Mouse (Mus musculus) heart, embryonic 15.5 days (tissue): ENCODE data around the gene Acadm. TPM values are rescaled to one million over a fixed set of nuclear protein-coding genes. Genes with fewer than 3 reads are reported as not detected.
A peak's percentile ranks its signal among the peaks of the same experiment; 100 is the strongest.

ENCODE experiments used
- ATAC-seq: fragments of 200-750 bp; cut with Nextera tagmentation; replicated peaks from 2 replicates; pipeline ENCODE4 v1.8.0; 2017; ENCODE audit warnings: low read depth, moderate TSS enrichment; ENCODE audit not compliant: insufficient number of reproducible peaks, insufficient read depth, low FRiP score
- H3K27ac ChIP-seq: fragments of 300-500 bp; sonication (generic); 2 replicates; pipeline ENCODE4 v1.5.1; 2015; ENCODE audit warnings: mild to moderate bottlenecking, inconsistent platforms
- H3K27me3 ChIP-seq: fragments of 300-500 bp; sonication (generic); 2 replicates; pipeline ENCODE4 v1.6.1; 2015; ENCODE audit warnings: inconsistent platforms
- H3K36me3 ChIP-seq: fragments of 300-500 bp; sonication (generic); 2 replicates; pipeline ENCODE4 v1.6.1; 2015; ENCODE audit warnings: mild to moderate bottlenecking, inconsistent platforms
- H3K4me1 ChIP-seq: fragments of 300-500 bp; sonication (generic); replicated peaks from 2 replicates; pipeline ENCODE4 v1.6.1; 2015; ENCODE audit warnings: inconsistent platforms
- H3K4me2 ChIP-seq: fragments of 300-500 bp; sonication (generic); 2 replicates; pipeline ENCODE4 v1.6.1; 2015; ENCODE audit warnings: inconsistent platforms, mild to moderate bottlenecking, moderate library complexity
- H3K4me3 ChIP-seq: fragments of 300-500 bp; sonication (generic); 2 replicates; pipeline ENCODE4 v1.5.1; 2015; ENCODE audit warnings: mild to moderate bottlenecking, inconsistent platforms
- H3K9ac ChIP-seq: fragments of 300-500 bp; sonication (generic); 2 replicates; pipeline ENCODE4 v1.6.1; 2015; ENCODE audit warnings: mild to moderate bottlenecking, inconsistent platforms
- H3K9me3 ChIP-seq: fragments of 300-500 bp; sonication (generic); replicated peaks from 2 replicates; pipeline ENCODE4 v1.6.1; 2016; ENCODE audit warnings: inconsistent platforms
- WGBS: fragments of 180-500 bp; shearing (Covaris S2); methylation state at CpG from one replicate; pipeline ENCODE4 v1.1.7; 2015; ENCODE audit warnings: mixed read lengths; 5-methylcytosine and 5-hydroxymethylcytosine counted together
- polyA plus RNA-seq: library from polyadenylated mRNA; unstranded; fragments of >200 nt; fragmentation: Nextera tagmentation; extraction: Ambion mirVana; gene quantifications from 2 replicates; pipeline ENCODE4 v1.2.1, GENCODE M21; 2015

Acadm gene
- polyA plus RNA-seq, 1 experiment from 2014 or later = 304 TPM

- Histone ChIP-seq H3K27ac (peak overlapping the region; percentile 92), H3K9me3 (no peaks in the 10 kb centered on the region), H3K9ac (peak overlapping the region; percentile 96), H3K4me1 (peaks cover 45% of the 10 kb centered on the region), H3K4me2 (peak overlapping the region; percentile 69), H3K36me3 (peaks cover 37% of the 10 kb centered on the region), H3K27me3 (no peaks in the 10 kb centered on the region), H3K4me3 (peak overlapping the region; percentile 89)
- 1% methylated on average over 12 of the region's 12 CpGs for WGBS
- no peak for ATAC-seq
These were observed 32.5 kb downstream of the Acadm start for GRCm38 (mm10) chr3:153911882-153912440.

- ATAC-seq = no peak
- Histone ChIP-seq H3K4me2 (peak overlapping the region; percentile 69), H3K27ac (peak overlapping the region; percentile 92), H3K4me1 (peaks cover 49% of the 10 kb centered on the region), H3K36me3 (peaks cover 41% of the 10 kb centered on the region), H3K27me3 (no peaks in the 10 kb centered on the region), H3K9ac (peak overlapping the region; percentile 96), H3K4me3 (peak overlapping the region; percentile 89), H3K9me3 (no peaks in the 10 kb centered on the region)
- 30% methylated on average over 8 of the region's 8 CpGs for WGBS
These were observed 33.1 kb downstream of the Acadm start for GRCm38 (mm10) chr3:153911197-153911881.

- Histone ChIP-seq H3K36me3 (peaks cover 50% of the 10 kb centered on the region), H3K4me3 (peak overlapping the region; percentile 89), H3K9ac (peak overlapping the region; percentile 34; the same call in 1 of the 2 replicates), H3K9me3 (no peaks in the 10 kb centered on the region), H3K4me1 (peaks cover 49% of the 10 kb centered on the region), H3K27ac (no peak overlapping the region), H3K27me3 (no peaks in the 10 kb centered on the region), H3K4me2 (peak overlapping the region; percentile 69)
- 56% methylated on average over 7 of the region's 7 CpGs for WGBS
- no peak for ATAC-seq
These were observed 33.9 kb downstream of the Acadm start for GRCm38 (mm10) chr3:153910489-153910888.

- peaks cover 48% of the 10 kb centered on the region for H3K4me1 ChIP-seq
- H3K27me3 ChIP-seq = no peaks in the 10 kb centered on the region
- H3K36me3 ChIP-seq = peaks cover 64% of the 10 kb centered on the region
- 64% methylated on average over 5 of the region's 5 CpGs for WGBS
- peak overlapping the region; percentile 69 for H3K4me2 ChIP-seq
- 0 out of 2 replicates have a peak overlapping the region, but pooled peaks have one; percentile 7 for H3K27ac ChIP-seq
- no peak for ATAC-seq
- no peak overlapping the region for H3K4me3 ChIP-seq
- no peak overlapping the region for H3K9ac ChIP-seq
- H3K9me3 ChIP-seq = no peaks in the 10 kb centered on the region
These were observed 35.5 kb downstream of the Acadm start for GRCm38 (mm10) chr3:153908919-153909318.

- ATAC-seq = no peak
- Histone ChIP-seq H3K9ac (no peak within 1 kb of the TSS), H3K27ac (no peak within 1 kb of the TSS), H3K36me3 (peaks cover 68% of the 10 kb centered on the region), H3K27me3 (no peaks in the 10 kb centered on the region), H3K4me3 (no peak within 1 kb of the TSS), H3K4me1 (peaks cover 44% of the 10 kb centered on the region), H3K9me3 (no peaks in the 10 kb centered on the region), H3K4me2 (no peak within 1 kb of the TSS)
- WGBS = 78% methylated on average over 9 of the region's 9 CpGs
These were observed 38.1 kb downstream of the Acadm start, which contains the start of gene Msh4 for GRCm38 (mm10) chr3:153906136-153906871. Gene Msh4, minus strand, starts transcription at chr3:153906138.

GRCm38 (mm10) chr3:153905251-153906135, 38.9 kb downstream of the Acadm start:
- Histone ChIP-seq H3K9ac (no peak overlapping the region), H3K27me3 (no peaks in the 10 kb centered on the region), H3K9me3 (no peaks in the 10 kb centered on the region), H3K4me3 (no peak overlapping the region), H3K27ac (no peak overlapping the region), H3K4me1 (peaks cover 36% of the 10 kb centered on the region), H3K4me2 (no peak overlapping the region), H3K36me3 (peaks cover 66% of the 10 kb centered on the region)
- 82% methylated on average over 49 of the region's 49 CpGs for WGBS
- ATAC-seq = 0 out of 2 replicates have a peak, but pooled peaks have one; percentile 8

GRCm38 (mm10) chr3:153904586-153904985, 39.8 kb downstream of the Acadm start:
- Histone ChIP-seq H3K27me3 (no peaks in the 10 kb centered on the region), H3K9ac (no peak overlapping the region), H3K4me1 (peaks cover 27% of the 10 kb centered on the region), H3K4me3 (no peak overlapping the region), H3K4me2 (no peak overlapping the region), H3K36me3 (peaks cover 57% of the 10 kb centered on the region), H3K27ac (no peak overlapping the region), H3K9me3 (no peaks in the 10 kb centered on the region)
- WGBS = 54% methylated on average over 6 of the region's 6 CpGs
- no peak for ATAC-seq

- WGBS = 32% methylated on average over 3 of the region's 3 CpGs
- peaks cover 38% of the 10 kb centered on the region for H3K36me3 ChIP-seq
- H3K27ac ChIP-seq = no peak overlapping the region
- H3K9ac ChIP-seq = no peak overlapping the region
- no peaks in the 10 kb centered on the region for H3K9me3 ChIP-seq
- no peak overlapping the region for H3K4me3 ChIP-seq
- no peak overlapping the region for H3K4me2 ChIP-seq
- H3K27me3 ChIP-seq = no peaks in the 10 kb centered on the region
- peaks cover 7% of the 10 kb centered on the region for H3K4me1 ChIP-seq
- no peak for ATAC-seq
These were observed 41.8 kb downstream of the Acadm start for GRCm38 (mm10) chr3:153902595-153902994.

- ATAC-seq = 0 out of 2 replicates have a peak, but pooled peaks have one; percentile 15
- Histone ChIP-seq H3K4me3 (no peak overlapping the region), H3K27ac (no peak overlapping the region), H3K9me3 (no peaks in the 10 kb centered on the region), H3K4me1 (peaks cover 3% of the 10 kb centered on the region; the same call in 1 of the 2 replicates), H3K27me3 (no peaks in the 10 kb centered on the region), H3K4me2 (no peak overlapping the region), H3K36me3 (peaks cover 31% of the 10 kb centered on the region), H3K9ac (no peak overlapping the region)
- 56% methylated on average over 1 of the region's 1 CpGs for WGBS
These were observed 42.5 kb downstream of the Acadm start for GRCm38 (mm10) chr3:153901904-153902303.

GRCm38 (mm10) chr3:153897216-153897615, 47.2 kb downstream of the Acadm start:
- H3K27ac ChIP-seq = no peak overlapping the region
- WGBS = 49% methylated on average over 6 of the region's 6 CpGs
- no peaks in the 10 kb centered on the region for H3K4me1 ChIP-seq
- no peaks in the 10 kb centered on the region for H3K27me3 ChIP-seq
- ATAC-seq = no peak
- H3K9ac ChIP-seq = no peak overlapping the region
- H3K36me3 ChIP-seq = no peaks in the 10 kb centered on the region
- H3K4me3 ChIP-seq = no peak overlapping the region
- no peak overlapping the region for H3K4me2 ChIP-seq
- H3K9me3 ChIP-seq = no peaks in the 10 kb centered on the region
